In the genomic region with DNA sequence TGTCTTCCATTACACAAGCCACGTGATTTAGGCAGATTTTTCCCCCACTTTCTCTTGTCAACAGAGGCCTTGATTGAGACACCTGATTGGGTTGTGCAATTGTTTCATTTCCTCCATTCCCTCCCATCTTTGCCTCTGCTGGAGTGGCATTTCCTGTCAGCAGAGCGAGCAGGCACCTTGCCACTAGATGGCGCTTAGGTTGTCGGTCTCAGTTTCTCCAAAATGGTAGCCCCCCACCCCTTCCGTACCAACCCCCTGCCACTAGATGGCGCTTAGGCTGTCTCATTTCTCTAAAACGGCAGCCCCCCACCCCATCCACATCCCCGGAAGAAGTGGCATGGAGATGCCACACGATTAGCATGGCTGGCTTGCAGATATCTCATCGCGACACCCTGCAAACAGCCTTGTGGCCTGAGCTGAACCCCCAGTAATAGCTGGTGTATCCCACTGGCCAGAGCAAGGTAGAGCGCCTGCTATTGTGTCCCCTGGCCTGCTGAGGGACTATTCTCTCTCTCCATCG, we compare ENCODE assay signal across 8 mouse cellular contexts. TPM values are rescaled to one million over a fixed set of nuclear protein-coding genes. Genes with fewer than 3 reads are reported as not detected.
DNase-seq lines count a peak whose midpoint lies in the region; ATAC-seq lines count a peak whose summit lies in the region.

No protein-coding gene starts in this region.

- H3K9me3 ChIP-seq in forebrain, embryonic 10.5 days: no peaks in the 10 kb centered on the region
- H3K9me3 ChIP-seq in midbrain, embryonic 12.5 days: no peaks in the 10 kb centered on the region

- ATAC-seq in hematopoietic stem cell, adult 5-6 weeks (replicated peaks in 1 of 2; ENCODE audit: insufficient read depth in 1 of 2, low FRiP score in 2 of 2, low TSS enrichment in 1 of 2, low read depth in 1 of 2, poor library complexity in 2 of 2, severe bottlenecking in 2 of 2): peak; percentile 57 to 64; a peak in 3 of 4 replicates
- ATAC-seq in midbrain, embryonic 12.5 days (ENCODE audit: low FRiP score, low read depth): peak; percentile 69; the same call in 1 of the 2 replicates

- WGBS in forebrain, embryonic 10.5 days: 40% methylated on average over 13 of the region's 13 CpGs
- WGBS in midbrain, embryonic 12.5 days: 40% methylated on average over 13 of the region's 13 CpGs

- H3K36me3 ChIP-seq in forebrain, embryonic 10.5 days (replicated peaks): peaks cover 48% of the 10 kb centered on the region
- H3K36me3 ChIP-seq in midbrain, embryonic 12.5 days: peaks cover 12% of the 10 kb centered on the region; the same call in 1 of the 2 replicates

- intact Hi-C loops in heart, postnatal 25 days (cut with DNase I): loop anchor here (5.0 kb wide), 1 partner anchor 284 kb away; no protein-coding TSS in a partner anchor
- intact Hi-C loops in left cerebral cortex, postnatal 4 days (cut with DNase I): loop anchor here (5.0 kb wide), 2 partner anchors 136 to 284 kb away; no protein-coding TSS in a partner anchor

- H3K4me3 ChIP-seq in forebrain, embryonic 10.5 days: no peak overlapping the region
- H3K4me3 ChIP-seq in midbrain, embryonic 12.5 days: no peak overlapping the region

- peaks cover 11% of the 10 kb centered on the region for H3K4me1 ChIP-seq in forebrain, embryonic 10.5 days
- H3K4me1 ChIP-seq in midbrain, embryonic 12.5 days: 0 out of 2 replicates have a peak, but pooled peaks cover 5% of the 10 kb centered on the region

- H3K27me3 ChIP-seq in forebrain, embryonic 10.5 days (ENCODE audit: poor library complexity, severe bottlenecking): no peaks in the 10 kb centered on the region
- no peaks in the 10 kb centered on the region for H3K27me3 ChIP-seq in midbrain, embryonic 12.5 days

- no peak overlapping the region; the same call in 1 of the 2 replicates for H3K27ac ChIP-seq in forebrain, embryonic 10.5 days
- H3K27ac ChIP-seq in midbrain, embryonic 12.5 days (replicated peaks): no peak overlapping the region

- peak; percentile 45 to 60 for DNase-seq in heart, adult 18-20 months
- DNase-seq in heart, postnatal 25 days (ENCODE audit: low spot score): no peak
- DNase-seq in adrenal gland, adult 18-20 months (ENCODE audit: low spot score in 2 of 2): peak; percentile 35 to 41
- peak; percentile 76 for DNase-seq in forebrain, embryonic 10.5 days (ENCODE audit: extremely low spot score, low spot score)
- peak; percentile 91 for DNase-seq in left cerebral cortex, postnatal 4 days
- DNase-seq in spleen, postnatal 4 days (ENCODE audit: low spot score in 2 of 2): peak; percentile 56 to 82

- H3K9ac ChIP-seq in midbrain, embryonic 12.5 days (replicated peaks): no peak overlapping the region

- H3K4me2 ChIP-seq in midbrain, embryonic 12.5 days (replicated peaks): peak overlapping the region; percentile 23

RNA-seq across cellular contexts. Expression of gene Rtkn2, which starts 18.8 kb away (rescaled TPM):
- under 1 TPM; 0.22 to 0.41 TPM for total RNA-seq in heart, adult 18-20 months (2021)
- under 1 TPM; 0.13 to 0.36 TPM for total RNA-seq in heart, postnatal 25 days (2021)
- total RNA-seq in adrenal gland, adult 18-20 months (2021): under 1 TPM; 0.13 to 0.27 TPM
- polyA plus RNA-seq in forebrain, embryonic 10.5 days (2016; fragmentation: Nextera tagmentation; extraction: Ambion mirVana): 20.9 and 22.4 TPM in 2 replicates
- 5.2 and 10.2 TPM in 2 replicates for total RNA-seq in hematopoietic stem cell, adult 5-6 weeks (2017)
- 1 to 10 TPM; 5.8 to 6.0 TPM for total RNA-seq in left cerebral cortex, postnatal 4 days (2021)
- polyA plus RNA-seq in midbrain, embryonic 12.5 days (2016; fragmentation: Nextera tagmentation; extraction: Ambion mirVana): 16.6 and 20.5 TPM in 2 replicates
